Mouse (Mus musculus) forebrain, embryonic 15.5 days (tissue): ENCODE data around the gene Fbxl5. TPM values are rescaled to one million over a fixed set of nuclear protein-coding genes. Genes with fewer than 3 reads are reported as not detected.

ENCODE experiments used
- ATAC-seq: fragments of 200-750 bp; cut with Nextera tagmentation; replicated peaks from 2 replicates; pipeline ENCODE4 v1.8.0; 2017; ENCODE audit warnings: mild to moderate bottlenecking, moderate TSS enrichment, moderate library complexity
- H3K27ac ChIP-seq: fragments of 300-500 bp; sonication (generic); replicated peaks from 2 replicates; pipeline ENCODE4 v1.5.1; 2015; ENCODE audit warnings: mild to moderate bottlenecking, inconsistent platforms
- H3K27me3 ChIP-seq: fragments of 300-500 bp; sonication (generic); 2 replicates; pipeline ENCODE4 v1.6.1; 2015; ENCODE audit warnings: inconsistent platforms
- H3K36me3 ChIP-seq: fragments of 300-500 bp; sonication (generic); 2 replicates; pipeline ENCODE4 v1.6.1; 2015; ENCODE audit warnings: mild to moderate bottlenecking, inconsistent platforms
- H3K4me1 ChIP-seq: fragments of 300-500 bp; sonication (generic); 2 replicates; pipeline ENCODE4 v1.6.1; 2015; ENCODE audit warnings: inconsistent platforms
- H3K4me2 ChIP-seq: fragments of 300-500 bp; sonication (generic); replicated peaks from 2 replicates; pipeline ENCODE4 v1.6.1; 2015; ENCODE audit warnings: mild to moderate bottlenecking, inconsistent platforms
- H3K4me3 ChIP-seq: fragments of 300-500 bp; sonication (generic); 2 replicates; pipeline ENCODE4 v1.5.1; 2015; ENCODE audit warnings: mild to moderate bottlenecking, inconsistent platforms
- H3K9ac ChIP-seq: fragments of 300-500 bp; sonication (generic); replicated peaks from 2 replicates; pipeline ENCODE4 v1.6.1; 2015; ENCODE audit warnings: mild to moderate bottlenecking, inconsistent platforms
- H3K9me3 ChIP-seq: fragments of 300-500 bp; sonication (generic); 2 replicates; pipeline ENCODE4 v1.6.1; 2016; ENCODE audit warnings: inconsistent platforms
- WGBS: fragments of 180-500 bp; shearing (Covaris S2); methylation state at CpG from one replicate; pipeline ENCODE4 v1.1.7; 2015; ENCODE audit warnings: mixed read lengths; 5-methylcytosine and 5-hydroxymethylcytosine counted together
- polyA plus RNA-seq: library from polyadenylated mRNA; unstranded; fragments of >200 nt; fragmentation: Nextera tagmentation; extraction: Ambion mirVana; gene quantifications from 2 replicates; pipeline ENCODE4 v1.2.1, GENCODE M21; 2015

The Fbxl5 gene
- polyA plus RNA-seq, 1 experiment from 2014 or later, result 75.7 TPM

DNA sequence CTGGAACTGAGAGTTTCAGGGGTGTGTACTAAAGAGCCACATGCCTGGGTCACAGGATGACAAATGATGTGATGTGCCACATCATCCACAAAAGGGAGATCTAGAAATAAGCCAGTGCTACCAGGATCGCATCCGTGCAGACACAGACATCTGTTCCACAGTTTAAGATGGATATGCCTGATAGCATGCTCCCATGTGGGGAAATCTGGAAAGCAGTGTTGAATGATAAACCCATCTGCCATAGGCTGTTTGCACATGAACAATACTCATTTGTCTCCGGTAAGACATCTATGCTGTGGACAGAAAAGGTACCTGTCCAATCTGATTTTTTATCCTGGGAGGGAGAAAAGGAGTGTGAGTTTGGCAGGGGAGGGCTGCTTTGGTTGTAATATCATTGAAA lies 124.3 kb downstream of the Fbxl5 start:
- Histone ChIP-seq H3K36me3 (peaks cover 19% of the 10 kb centered on the region; the same call in 1 of the 2 replicates), H3K4me3 (no peak overlapping the region), H3K27ac (no peak overlapping the region), H3K4me2 (no peak overlapping the region), H3K27me3 (no peaks in the 10 kb centered on the region), H3K9ac (no peak overlapping the region), H3K9me3 (no peaks in the 10 kb centered on the region), H3K4me1 (no peaks in the 10 kb centered on the region)
- WGBS, result 88% methylated on average over 3 of the region's 3 CpGs
- no peak for ATAC-seq

Other genes with a start within 250 kb of the Fbxl5 start
- gene Cc2d2a, start 159.3 kb downstream of the Fbxl5 start, polyA plus RNA-seq, result 7.5 and 7.9 TPM in 2 replicates
- gene Bst1, start 2.8 kb downstream of the Fbxl5 start, polyA plus RNA-seq, result not detected in 2 replicates
- 1.6 and 1.8 TPM in 2 replicates for gene Cd38, start 46.9 kb upstream of the Fbxl5 start, polyA plus RNA-seq
- 0.47 TPM in 1 of 2 replicates, not detected in the other for gene Gm7879, start 91.5 kb upstream of the Fbxl5 start, polyA plus RNA-seq
- gene Fgfbp1, start 160.1 kb upstream of the Fbxl5 start, polyA plus RNA-seq, result 5.4 and 6.1 TPM in 2 replicates